Mouse (Mus musculus): Measurements from ENCODE around the gene Fbxo7. TPM values are rescaled to one million over a fixed set of nuclear protein-coding genes. Genes with fewer than 3 reads are reported as not detected.

The Fbxo7 gene
- polyA plus RNA-seq, 1 experiment from 2014 or later: 26.1 TPM

DNA sequence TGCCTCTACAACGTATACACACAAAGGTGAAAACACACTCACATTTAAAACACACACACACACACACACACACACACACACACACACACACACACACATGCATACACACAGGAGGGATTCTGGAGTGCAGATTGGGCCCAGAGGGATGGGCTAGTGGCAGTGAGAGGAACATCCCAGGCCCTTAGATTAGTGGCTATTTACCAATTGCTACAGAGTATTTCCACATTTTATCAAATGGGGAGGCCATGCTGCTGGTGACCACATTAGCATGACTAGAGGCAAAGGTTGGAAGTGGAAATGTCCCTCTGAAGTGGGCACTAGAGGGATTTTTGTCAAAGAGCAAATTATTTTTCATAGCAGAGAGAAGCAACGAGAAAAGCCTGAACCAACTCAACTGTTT lies 12.1 kb upstream of the Fbxo7 start:
- no peak for DNase-seq (ENCODE audit: low spot score)
- WGBS: 88% methylated on average over 2 of the region's 2 CpGs

GRCm38 (mm10) chr10:86010636-86011035 lies 11.1 kb upstream of the Fbxo7 start:
- H3K27ac ChIP-seq (replicated peaks; ENCODE audit: low read depth, low read length): no peak overlapping the region
- no peaks in the 10 kb centered on the region for H3K4me1 ChIP-seq (ENCODE audit: control insufficient read depth, insufficient read depth, low read length)
- 43% methylated on average over 6 of the region's 6 CpGs for WGBS
- ATAC-seq (ENCODE audit: low read depth): no peak
- no peaks in the 10 kb centered on the region for H3K36me3 ChIP-seq (ENCODE audit: control insufficient read depth, insufficient read depth, low read length)
- no peaks in the 10 kb centered on the region for H3K27me3 ChIP-seq (replicated peaks; ENCODE audit: control insufficient read depth, insufficient read depth, low read length)
- H3K4me3 ChIP-seq (ENCODE audit: low read depth, low read length): no peak overlapping the region
- no peaks in the 10 kb centered on the region for H3K9me3 ChIP-seq (ENCODE audit: control insufficient read depth, low read length)
- H3K9ac ChIP-seq (ENCODE audit: low read depth, low read length): no peak overlapping the region
- H3K4me2 ChIP-seq (ENCODE audit: low read depth, low read length): no peak overlapping the region
- no peak for DNase-seq (ENCODE audit: low spot score)

More for the DNA sequence above, 12.1 kb upstream of the Fbxo7 start:
- Histone ChIP-seq H3K36me3 (ENCODE audit: control insufficient read depth, insufficient read depth, low read length) (no peaks in the 10 kb centered on the region), H3K4me3 (ENCODE audit: low read depth, low read length) (no peak overlapping the region), H3K27me3 (replicated peaks; ENCODE audit: control insufficient read depth, insufficient read depth, low read length) (no peaks in the 10 kb centered on the region), H3K27ac (replicated peaks; ENCODE audit: low read depth, low read length) (no peak overlapping the region), H3K4me1 (ENCODE audit: control insufficient read depth, insufficient read depth, low read length) (no peaks in the 10 kb centered on the region), H3K9ac (ENCODE audit: low read depth, low read length) (no peak overlapping the region), H3K9me3 (ENCODE audit: control insufficient read depth, low read length) (no peaks in the 10 kb centered on the region), H3K4me2 (ENCODE audit: low read depth, low read length) (no peak overlapping the region)
- no peak for ATAC-seq (ENCODE audit: low read depth)

DNA sequence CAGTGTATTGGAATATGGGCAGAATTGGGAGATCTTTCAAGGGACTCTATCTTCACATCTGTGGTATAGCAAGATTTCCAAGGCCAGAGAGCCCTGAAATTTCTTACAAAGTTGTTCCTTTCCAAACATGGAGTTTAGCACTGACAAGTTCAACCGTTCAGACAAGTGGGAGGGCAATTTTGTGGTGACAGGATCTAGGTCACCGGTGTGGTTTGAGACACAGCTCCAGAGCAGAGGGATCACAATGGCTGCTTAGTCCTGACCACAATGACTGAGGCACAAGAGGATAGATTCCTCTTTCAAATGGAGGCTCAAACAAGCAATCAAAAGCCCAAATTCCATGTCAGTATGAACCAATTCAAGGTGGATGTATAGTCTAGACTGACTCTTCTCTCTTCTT lies 10.6 kb upstream of the Fbxo7 start:
- Histone ChIP-seq H3K27ac (replicated peaks; ENCODE audit: low read depth, low read length) (no peak overlapping the region), H3K4me1 (ENCODE audit: control insufficient read depth, insufficient read depth, low read length) (no peaks in the 10 kb centered on the region), H3K27me3 (replicated peaks; ENCODE audit: control insufficient read depth, insufficient read depth, low read length) (no peaks in the 10 kb centered on the region), H3K9ac (ENCODE audit: low read depth, low read length) (no peak overlapping the region), H3K4me2 (ENCODE audit: low read depth, low read length) (no peak overlapping the region), H3K9me3 (ENCODE audit: control insufficient read depth, low read length) (no peaks in the 10 kb centered on the region), H3K4me3 (ENCODE audit: low read depth, low read length) (no peak overlapping the region), H3K36me3 (ENCODE audit: control insufficient read depth, insufficient read depth, low read length) (no peaks in the 10 kb centered on the region)
- DNase-seq (ENCODE audit: low spot score): no peak
- ATAC-seq (ENCODE audit: low read depth): no peak
- 75% methylated on average over 2 of the region's 2 CpGs for WGBS

DNA sequence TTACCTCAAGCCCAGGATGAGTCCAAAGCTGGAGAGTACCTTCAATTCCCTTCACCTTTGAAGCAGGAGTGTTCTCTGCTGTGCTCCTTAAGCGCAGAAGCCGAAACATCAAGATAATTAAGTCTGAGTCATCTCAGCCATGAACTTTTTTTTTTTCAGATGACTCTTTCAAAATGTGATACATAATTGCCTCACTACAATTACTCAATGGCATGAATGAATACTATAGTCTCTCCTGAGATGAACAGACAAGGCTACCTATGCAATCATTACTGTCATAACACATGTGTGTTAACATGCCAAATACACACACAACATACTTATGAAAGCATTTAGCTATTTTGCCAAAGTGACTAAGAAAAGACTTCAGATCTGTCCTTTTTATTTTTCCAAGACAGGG lies 10.0 kb upstream of the Fbxo7 start, which contains the start of gene Bpifc:
Gene Bpifc (minus strand): TSS at position 115 of the 400 bp plus-strand sequence.
- H3K27me3 ChIP-seq (replicated peaks; ENCODE audit: control insufficient read depth, insufficient read depth, low read length): no peaks in the 10 kb centered on the region
- ATAC-seq (ENCODE audit: low read depth) (no peak), DNase-seq (ENCODE audit: low spot score) (no peak)
- H3K4me2 ChIP-seq (ENCODE audit: low read depth, low read length): no peak within 1 kb of the TSS
- no peaks in the 10 kb centered on the region for H3K9me3 ChIP-seq (ENCODE audit: control insufficient read depth, low read length)
- no peak within 1 kb of the TSS for H3K4me3 ChIP-seq (ENCODE audit: low read depth, low read length)
- WGBS: 82% methylated on average over 2 of the region's 2 CpGs
- H3K36me3 ChIP-seq (ENCODE audit: control insufficient read depth, insufficient read depth, low read length): no peaks in the 10 kb centered on the region
- no peak within 1 kb of the TSS for H3K9ac ChIP-seq (ENCODE audit: low read depth, low read length)
- no peaks in the 10 kb centered on the region for H3K4me1 ChIP-seq (ENCODE audit: control insufficient read depth, insufficient read depth, low read length)
- no peak within 1 kb of the TSS for H3K27ac ChIP-seq (replicated peaks; ENCODE audit: low read depth, low read length)

DNA sequence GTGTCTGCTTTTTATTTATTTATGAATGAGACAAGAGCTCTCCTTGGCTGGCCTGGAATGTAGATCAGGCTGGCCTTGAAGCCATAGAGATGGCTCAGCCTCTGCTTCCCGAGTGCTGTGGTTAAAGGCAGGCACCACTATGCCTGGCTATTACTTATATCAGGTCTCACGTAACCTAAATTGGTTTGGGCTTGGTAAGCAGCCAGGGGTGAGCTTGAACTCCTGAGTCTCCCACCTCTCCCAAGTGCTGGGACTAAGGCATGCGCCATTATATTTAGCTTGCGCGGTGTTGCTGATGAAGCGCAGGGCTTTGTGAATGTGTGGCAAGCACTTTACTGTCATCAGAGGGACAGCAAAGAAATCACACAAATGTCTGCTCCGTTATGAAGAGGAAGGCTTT lies 4.0 kb upstream of the Fbxo7 start:
- no peaks in the 10 kb centered on the region for H3K9me3 ChIP-seq (ENCODE audit: control insufficient read depth, low read length)
- H3K4me1 ChIP-seq (ENCODE audit: control insufficient read depth, insufficient read depth, low read length): peaks cover under 1% of the 10 kb centered on the region; the same call in 1 of the 2 replicates
- no peak overlapping the region for H3K4me3 ChIP-seq (ENCODE audit: low read depth, low read length)
- 88% methylated on average over 7 of the region's 7 CpGs for WGBS
- DNase-seq (ENCODE audit: low spot score) (no peak), ATAC-seq (ENCODE audit: low read depth) (no peak)
- no peak overlapping the region for H3K27ac ChIP-seq (replicated peaks; ENCODE audit: low read depth, low read length)
- H3K4me2 ChIP-seq (ENCODE audit: low read depth, low read length): no peak overlapping the region
- no peaks in the 10 kb centered on the region for H3K36me3 ChIP-seq (ENCODE audit: control insufficient read depth, insufficient read depth, low read length)
- H3K27me3 ChIP-seq (replicated peaks; ENCODE audit: control insufficient read depth, insufficient read depth, low read length): no peaks in the 10 kb centered on the region
- H3K9ac ChIP-seq (ENCODE audit: low read depth, low read length): no peak overlapping the region

DNA sequence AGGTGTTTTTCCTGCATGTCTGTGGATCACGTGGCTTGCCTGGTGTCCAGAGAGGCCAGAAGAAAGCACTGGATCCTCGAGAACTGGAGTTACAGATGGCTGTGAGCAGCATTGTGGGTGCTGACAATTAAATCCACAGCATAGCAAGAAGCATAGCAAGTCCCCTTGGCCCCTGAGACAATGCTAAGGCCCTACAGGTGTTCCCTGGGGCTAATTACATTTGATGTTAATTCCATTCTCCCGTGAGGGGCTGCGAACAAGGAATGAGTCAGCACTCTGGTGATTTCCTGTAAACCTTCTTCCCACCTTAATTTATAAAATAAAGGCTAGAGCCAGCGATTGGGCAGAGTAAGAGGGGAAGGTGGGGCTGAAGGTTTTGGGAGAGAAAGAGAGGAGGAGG lies 3.0 kb upstream of the Fbxo7 start:
- Histone ChIP-seq H3K4me1 (ENCODE audit: control insufficient read depth, insufficient read depth, low read length) (peaks cover 3% of the 10 kb centered on the region; the same call in 1 of the 2 replicates), H3K27ac (replicated peaks; ENCODE audit: low read depth, low read length) (no peak overlapping the region), H3K9me3 (ENCODE audit: control insufficient read depth, low read length) (no peaks in the 10 kb centered on the region), H3K27me3 (replicated peaks; ENCODE audit: control insufficient read depth, insufficient read depth, low read length) (no peaks in the 10 kb centered on the region), H3K4me3 (ENCODE audit: low read depth, low read length) (no peak overlapping the region), H3K9ac (ENCODE audit: low read depth, low read length) (no peak overlapping the region), H3K4me2 (ENCODE audit: low read depth, low read length) (no peak overlapping the region), H3K36me3 (ENCODE audit: control insufficient read depth, insufficient read depth, low read length) (no peaks in the 10 kb centered on the region)
- DNase-seq (ENCODE audit: low spot score): no peak
- ATAC-seq (ENCODE audit: low read depth): no peak
- WGBS: 35% methylated on average over 5 of the region's 5 CpGs

DNA sequence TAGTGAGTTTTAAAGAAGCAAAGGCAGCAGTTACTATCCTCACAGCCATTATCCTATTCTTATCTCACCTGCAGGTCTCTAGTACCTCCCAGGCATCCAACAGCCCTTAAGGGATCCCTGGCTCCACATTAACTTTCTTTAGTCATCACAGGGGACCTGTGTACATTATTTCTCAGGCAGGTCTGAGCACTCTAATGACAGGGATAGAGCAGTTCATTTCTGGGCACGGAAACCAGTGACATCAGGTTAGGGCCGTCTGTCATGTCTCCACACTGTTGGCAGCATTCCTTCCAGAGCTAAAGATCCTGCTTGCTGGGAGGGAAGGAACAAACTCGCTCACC lies 394 bp upstream of the Fbxo7 start:
- H3K36me3 ChIP-seq (ENCODE audit: control insufficient read depth, insufficient read depth, low read length): 0 out of 2 replicates have a peak, but pooled peaks cover 9% of the 10 kb centered on the region
- DNase-seq (ENCODE audit: low spot score): no peak
- peak overlapping the region; percentile 92 for H3K4me3 ChIP-seq (ENCODE audit: low read depth, low read length)
- 4% methylated on average over 3 of the region's 3 CpGs for WGBS
- no peaks in the 10 kb centered on the region for H3K27me3 ChIP-seq (replicated peaks; ENCODE audit: control insufficient read depth, insufficient read depth, low read length)
- H3K4me2 ChIP-seq (ENCODE audit: low read depth, low read length): peak overlapping the region; percentile 41
- 0 out of 2 replicates have a peak overlapping the region, but pooled peaks have one; percentile 8 for H3K27ac ChIP-seq (replicated peaks; ENCODE audit: low read depth, low read length)
- peak overlapping the region; percentile 93 for H3K9ac ChIP-seq (ENCODE audit: low read depth, low read length)
- H3K9me3 ChIP-seq (ENCODE audit: control insufficient read depth, low read length): no peaks in the 10 kb centered on the region
- peaks cover 3% of the 10 kb centered on the region; the same call in 1 of the 2 replicates for H3K4me1 ChIP-seq (ENCODE audit: control insufficient read depth, insufficient read depth, low read length)
- ATAC-seq (ENCODE audit: low read depth): no peak

DNA sequence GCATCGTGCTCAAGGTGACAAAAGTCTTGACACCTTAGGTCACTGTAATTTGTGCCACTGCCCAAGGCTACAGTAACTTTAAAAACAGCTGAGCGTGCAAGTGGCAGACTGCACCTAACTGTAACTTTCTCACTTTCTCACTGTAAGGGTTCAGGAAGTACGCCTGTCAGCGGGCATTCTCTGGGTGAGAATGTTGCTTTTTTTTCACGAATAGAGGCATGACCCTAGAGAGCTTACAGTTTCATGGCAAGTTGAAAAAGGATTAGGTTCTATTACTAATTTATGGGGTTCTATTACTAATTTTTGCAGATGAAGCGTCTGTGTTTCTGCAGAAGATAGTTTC lies 673 bp downstream of the Fbxo7 start:
- ATAC-seq (ENCODE audit: low read depth) (no peak), DNase-seq (ENCODE audit: low spot score) (no peak)
- Histone ChIP-seq H3K27ac (replicated peaks; ENCODE audit: low read depth, low read length) (peak overlapping the region; percentile 86; the same call in 1 of the 2 replicates), H3K36me3 (ENCODE audit: control insufficient read depth, insufficient read depth, low read length) (0 out of 2 replicates have a peak, but pooled peaks cover 9% of the 10 kb centered on the region), H3K9ac (ENCODE audit: low read depth, low read length) (peak overlapping the region; percentile 93), H3K4me2 (ENCODE audit: low read depth, low read length) (peak overlapping the region; percentile 79), H3K4me1 (ENCODE audit: control insufficient read depth, insufficient read depth, low read length) (peaks cover 3% of the 10 kb centered on the region; the same call in 1 of the 2 replicates), H3K9me3 (ENCODE audit: control insufficient read depth, low read length) (no peaks in the 10 kb centered on the region), H3K4me3 (ENCODE audit: low read depth, low read length) (peak overlapping the region; percentile 92), H3K27me3 (replicated peaks; ENCODE audit: control insufficient read depth, insufficient read depth, low read length) (no peaks in the 10 kb centered on the region)
- 5% methylated on average over 6 of the region's 6 CpGs for WGBS

GRCm38 (mm10) chr10:86023149-86023548 lies 1.4 kb downstream of the Fbxo7 start:
- Histone ChIP-seq H3K4me3 (ENCODE audit: low read depth, low read length) (no peak overlapping the region; the same call in 1 of the 2 replicates), H3K9ac (ENCODE audit: low read depth, low read length) (0 out of 2 replicates have a peak overlapping the region, but pooled peaks have one; percentile 1), H3K36me3 (ENCODE audit: control insufficient read depth, insufficient read depth, low read length) (0 out of 2 replicates have a peak, but pooled peaks cover 9% of the 10 kb centered on the region), H3K4me2 (ENCODE audit: low read depth, low read length) (peak overlapping the region; percentile 79), H3K4me1 (ENCODE audit: control insufficient read depth, insufficient read depth, low read length) (peaks cover 3% of the 10 kb centered on the region; the same call in 1 of the 2 replicates), H3K9me3 (ENCODE audit: control insufficient read depth, low read length) (no peaks in the 10 kb centered on the region), H3K27me3 (replicated peaks; ENCODE audit: control insufficient read depth, insufficient read depth, low read length) (no peaks in the 10 kb centered on the region), H3K27ac (replicated peaks; ENCODE audit: low read depth, low read length) (no peak overlapping the region)
- ATAC-seq (ENCODE audit: low read depth) (no peak), DNase-seq (ENCODE audit: low spot score) (no peak)
